Mouse (Mus musculus): ENCODE data around the gene Tmem151b.

DNA sequence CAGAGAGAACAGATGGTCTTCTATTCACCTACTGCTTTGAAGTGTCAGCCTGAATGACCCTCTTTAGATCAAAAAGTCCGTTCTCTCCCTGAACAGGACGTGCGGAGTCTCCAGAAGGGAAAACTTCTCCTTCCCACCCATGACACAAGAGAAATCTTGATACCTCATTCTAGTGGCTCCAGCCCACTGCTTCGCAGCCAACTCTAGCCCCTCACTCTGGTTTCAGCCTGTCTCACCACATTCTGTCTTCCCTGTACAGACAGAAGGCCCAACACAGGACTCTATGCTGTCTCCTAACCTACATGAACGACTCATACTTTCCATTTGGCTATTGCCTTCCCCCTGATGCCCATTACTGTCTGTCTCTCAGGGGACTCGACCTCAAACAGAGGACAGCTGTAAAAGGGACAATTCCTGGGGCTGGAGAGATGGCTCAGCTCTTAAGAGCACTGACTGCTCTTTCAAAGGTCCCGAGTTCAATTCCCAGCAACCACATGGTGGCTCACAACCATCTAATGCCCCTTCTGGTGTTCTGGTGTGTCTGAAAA, 1.8 kb upstream of the Tmem151b start:
- no peak for TF ChIP-seq POLR2A (IDR thresholded peaks at IDR 0.05; ENCODE audit: extremely low read depth, insufficient read depth, low read length)
- TF ChIP-seq CTCF (IDR thresholded peaks at IDR 0.05; ENCODE audit: extremely low read depth, insufficient read depth, low read length), result no peak
